Mouse (Mus musculus) intestine, embryonic 15.5 days (tissue): ENCODE measurements around the gene Pou3f3. TPM values are rescaled to one million over a fixed set of nuclear protein-coding genes. Genes with fewer than 3 reads are reported as not detected.

Experiments used
- polyA plus RNA-seq: library from polyadenylated mRNA; unstranded; fragments of >200 nt; fragmentation: Nextera tagmentation; extraction: Ambion mirVana; gene quantifications from 2 replicates; pipeline ENCODE4 v1.2.1, GENCODE M21; 2015

Pou3f3 gene
- polyA plus RNA-seq, 1 experiment from 2014 or later, result 0.35 TPM

Other genes starting within 250 kb of the Pou3f3 start
- 60.3 and 62.4 TPM in 2 replicates for gene Mrps9, start 155.5 kb downstream of the Pou3f3 start, polyA plus RNA-seq